Mouse (Mus musculus): ENCODE results near the gene A630001G21Rik.

GRCm38 (mm10) chr1:85799776-85800175 lies 21.3 kb upstream of the A630001G21Rik start:
- no peak for TF ChIP-seq TCF12 (IDR thresholded peaks at IDR 0.05; ENCODE audit: insufficient read depth, poor library complexity, severe bottlenecking)
- peak; percentile 15 for TF ChIP-seq USF1 (IDR thresholded peaks at IDR 0.05; ENCODE audit: low read depth)

Measured in myocyte (in vitro differentiated cells).